Mouse (Mus musculus): ENCODE data around the gene Igdcc4.

The Igdcc4 gene

GRCm38 (mm10) chr9:65178336-65179213, 77.3 kb downstream of the Igdcc4 start:
- Histone ChIP-seq H3K36me3 (ENCODE audit: control insufficient read depth, insufficient read depth, low read length, poor library complexity, severe bottlenecking) (no peaks in the 10 kb centered on the region), H3K27me3 (ENCODE audit: control insufficient read depth, insufficient read depth, low read length, poor library complexity, severe bottlenecking) (no peaks in the 10 kb centered on the region)
- no peak for DNase-seq (ENCODE audit: low read depth, low spot score)

- DNase-seq (ENCODE audit: low read depth, low spot score) = peak; percentile 32
- no peaks in the 10 kb centered on the region for H3K27me3 ChIP-seq (ENCODE audit: control insufficient read depth, insufficient read depth, low read length, poor library complexity, severe bottlenecking)
Measured at GRCm38 (mm10) chr9:65179817-65180624, 78.7 kb downstream of the Igdcc4 start.

More at GRCm38 (mm10) chr9:65179817-65180624, 78.7 kb downstream of the Igdcc4 start:
- H3K36me3 ChIP-seq (ENCODE audit: control insufficient read depth, insufficient read depth, low read length, poor library complexity, severe bottlenecking) = no peaks in the 10 kb centered on the region

Data from splenic B cell, adult 2 months (primary cell).